27 mouse cellular contexts compared by ENCODE assay signal in genomic region chr1:66902566-66902965, GRCm38 (mm10). TPM values are rescaled to one million over a fixed set of nuclear protein-coding genes. Genes with fewer than 3 reads are reported as not detected.
"Had no signal": no experiment of that assay in that cellular context is flagged by ENCODE, and none has a peak within 500 bp of the region (broad histone marks: within the 10 kb centered on the region; RNA-seq: fewer than 3 reads in every experiment).

No protein-coding gene starts in this region.

- ATAC-seq: liver, postnatal 0 days; lung, postnatal 0 days; midbrain, embryonic 13.5 days; midbrain, embryonic 15.5 days had no signal

- H3K4me3 ChIP-seq: liver, embryonic 15.5 days; lung, embryonic 15.5 days; megakaryocyte, embryonic 14.5 days; midbrain, embryonic 13.5 days; midbrain, embryonic 15.5 days; neural tube, embryonic 13.5 days; neural tube, embryonic 15.5 days; stomach, embryonic 15.5 days had no signal

- H3K9ac ChIP-seq: liver, embryonic 15.5 days; liver, postnatal 0 days; lung, embryonic 15.5 days; midbrain, embryonic 13.5 days; midbrain, embryonic 15.5 days; neural tube, embryonic 13.5 days; neural tube, embryonic 15.5 days; stomach, embryonic 15.5 days had no signal

- H3K9me3 ChIP-seq: liver, embryonic 15.5 days; lung, embryonic 15.5 days; megakaryocyte, embryonic 14.5 days; midbrain, embryonic 13.5 days; midbrain, embryonic 15.5 days; neural tube, embryonic 13.5 days; neural tube, embryonic 15.5 days; stomach, embryonic 15.5 days had no signal

- H3K4me2 ChIP-seq: liver, embryonic 15.5 days; lung, embryonic 15.5 days; midbrain, embryonic 11.5 days; midbrain, embryonic 13.5 days; midbrain, embryonic 15.5 days; neural tube, embryonic 13.5 days; neural tube, embryonic 15.5 days; stomach, embryonic 15.5 days had no signal

- H3K27me3 ChIP-seq: liver, embryonic 15.5 days; lung, embryonic 15.5 days; megakaryocyte, embryonic 14.5 days; midbrain, embryonic 13.5 days; midbrain, embryonic 15.5 days; neural tube, embryonic 13.5 days; neural tube, embryonic 15.5 days; stomach, embryonic 15.5 days had no signal

- H3K4me1 ChIP-seq: liver, embryonic 15.5 days; lung, embryonic 15.5 days; megakaryocyte, embryonic 14.5 days; midbrain, embryonic 13.5 days; stomach, embryonic 15.5 days had no signal

- H3K27ac ChIP-seq: liver, embryonic 15.5 days; lung, embryonic 15.5 days; macrophage; midbrain, embryonic 13.5 days; midbrain, embryonic 15.5 days; neural tube, embryonic 13.5 days; neural tube, embryonic 15.5 days; stomach, embryonic 15.5 days; stomach, postnatal 0 days had no signal

- DNase-seq: liver, postnatal 0 days; lung, adult 2 months; lung, postnatal 14 days; lung, postnatal 36 days; retina, postnatal 1 day; right cerebral cortex, adult 18-20 months; right cerebral cortex, postnatal 25 days; right cerebral cortex, postnatal 4 days; spleen, adult 18-20 months; thymus, adult 18-20 months; thymus, postnatal 14 days; thymus, postnatal 36 days had no signal

- H3K36me3 ChIP-seq: liver, embryonic 15.5 days; lung, embryonic 15.5 days; midbrain, embryonic 13.5 days; midbrain, embryonic 15.5 days; neural tube, embryonic 13.5 days; neural tube, embryonic 15.5 days; stomach, embryonic 15.5 days had no signal

RNA-seq across cellular contexts. Expression of gene Myl1, which starts 42.6 kb away (rescaled TPM):
- total RNA-seq: megakaryocyte progenitor cell, adult 5-6 weeks; monocyte, adult 5-6 weeks had no signal
- polyA plus RNA-seq: macrophage; midbrain, embryonic 13.5 days; small intestine, adult 2 months had no signal
